18 mouse cellular contexts compared by ENCODE assay signal in the genomic region with DNA sequence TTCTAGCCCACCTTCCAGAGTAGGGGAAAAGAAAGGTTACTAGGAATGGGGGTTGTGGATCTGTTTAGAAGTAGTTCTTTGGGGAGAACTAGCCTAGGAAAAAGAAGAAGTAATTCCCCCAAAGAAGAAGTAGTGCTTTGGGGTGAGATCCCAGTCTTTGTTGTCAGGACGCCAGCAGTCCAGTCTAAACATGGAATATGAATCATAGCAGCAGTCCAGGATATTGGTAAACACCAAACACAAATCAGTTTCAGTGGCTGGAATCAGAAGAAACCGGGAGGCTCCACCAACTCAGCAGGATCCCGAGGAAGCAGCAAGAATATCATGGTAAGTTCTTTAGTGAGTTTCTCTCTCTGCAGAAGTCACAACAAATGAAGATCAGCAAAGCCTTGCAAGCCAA. TPM values are rescaled to one million over a fixed set of nuclear protein-coding genes. Genes with fewer than 3 reads are reported as not detected.
"Had no signal": no experiment of that assay in that cellular context is flagged by ENCODE, and none has a peak within 500 bp of the region (broad histone marks: within the 10 kb centered on the region; RNA-seq: fewer than 3 reads in every experiment).

No protein-coding gene starts in this region.

- H3K27me3 ChIP-seq: lung, embryonic 15.5 days; midbrain, embryonic 12.5 days; neural tube, embryonic 13.5 days; neural tube, embryonic 15.5 days had no signal

- ATAC-seq: midbrain, embryonic 16.5 days had no signal

- H3K27ac ChIP-seq: liver, embryonic 14.5 days; lung, embryonic 15.5 days; midbrain, embryonic 10.5 days; midbrain, embryonic 12.5 days; neural tube, embryonic 13.5 days; neural tube, embryonic 15.5 days had no signal

- H3K4me3 ChIP-seq: lung, embryonic 15.5 days; midbrain, embryonic 10.5 days; midbrain, embryonic 12.5 days; myocyte; neural tube, embryonic 13.5 days; neural tube, embryonic 15.5 days had no signal

- H3K9me3 ChIP-seq: lung, embryonic 15.5 days; midbrain, embryonic 10.5 days; midbrain, embryonic 12.5 days; neural tube, embryonic 13.5 days; neural tube, embryonic 15.5 days had no signal

- H3K36me3 ChIP-seq: lung, embryonic 15.5 days; midbrain, embryonic 10.5 days; midbrain, embryonic 12.5 days; neural tube, embryonic 13.5 days; neural tube, embryonic 15.5 days had no signal

- DNase-seq: lung, adult 2 months; midbrain, embryonic 14.5 days; retina, postnatal 1 day; right cerebral cortex, adult 18-20 months; right cerebral cortex, postnatal 25 days; right cerebral cortex, postnatal 4 days; spleen, adult 18-20 months; thymus, adult 18-20 months; thymus, postnatal 14 days; thymus, postnatal 36 days had no signal

- H3K4me1 ChIP-seq: lung, embryonic 15.5 days; midbrain, embryonic 10.5 days; midbrain, embryonic 12.5 days; neural tube, embryonic 13.5 days; neural tube, embryonic 15.5 days had no signal

RNA-seq across cellular contexts. Expression of gene Mark1, which starts 13.2 kb away (rescaled TPM):
- polyA plus RNA-seq: myocyte had no signal
